Mouse (Mus musculus) CD4-positive, CD25-positive, alpha-beta regulatory T cell, adult 2 months (primary cell): ENCODE measurements around the gene Prickle3.
"Not testable (repeated sequence)": the region's sequence is repeated elsewhere in the genome, so short reads cannot be mapped to it uniquely, and the experiment has no call there.

ENCODE experiments used
- DNase-seq: peaks from one replicate; pipeline ENCODE4 v3.0.0-alpha.2; 2012; ENCODE audit warnings: low read depth, low spot score

Prickle3 gene

GRCm38 (mm10) chrX:7670921-7671623, 14.0 kb downstream of the Prickle3 start, which contains the start of gene Plp2:
Gene Plp2 (minus strand): TSS chrX:7671390.
- peak; percentile 51 for DNase-seq

GRCm38 (mm10) chrX:7672739-7673138, 15.7 kb downstream of the Prickle3 start:
- no peak for DNase-seq

GRCm38 (mm10) chrX:7673578-7674281, 16.7 kb downstream of the Prickle3 start:
- peak; percentile 56 for DNase-seq

- peak; percentile 61 for DNase-seq
These were observed 17.4 kb downstream of the Prickle3 start for GRCm38 (mm10) chrX:7674284-7675000.

GRCm38 (mm10) chrX:7675001-7675380, 17.9 kb downstream of the Prickle3 start:
- DNase-seq, result peak; percentile 30

- no peak for DNase-seq
These were observed 21.9 kb downstream of the Prickle3 start for GRCm38 (mm10) chrX:7678986-7679385.

- peak; percentile 95 for DNase-seq
These were observed 22.5 kb downstream of the Prickle3 start for GRCm38 (mm10) chrX:7679405-7680056.

- no peak for DNase-seq
These were observed 23.0 kb downstream of the Prickle3 start for GRCm38 (mm10) chrX:7680057-7680412.

GRCm38 (mm10) chrX:7680864-7681263, 23.8 kb downstream of the Prickle3 start, which contains the start of gene Magix:
Gene Magix (minus strand): TSS chrX:7681251.
- no peak for DNase-seq

GRCm38 (mm10) chrX:7688321-7688720, 31.3 kb downstream of the Prickle3 start:
- no peak for DNase-seq

- DNase-seq, result no peak
These were observed 33.4 kb downstream of the Prickle3 start for GRCm38 (mm10) chrX:7690486-7690885.

GRCm38 (mm10) chrX:7692862-7693261, 35.8 kb downstream of the Prickle3 start:
- peak; percentile 87 for DNase-seq

GRCm38 (mm10) chrX:7696520-7696919, 39.5 kb downstream of the Prickle3 start:
- DNase-seq, result no peak

GRCm38 (mm10) chrX:7696954-7697381, 39.9 kb downstream of the Prickle3 start, which contains the start of gene Gpkow:
Gene Gpkow (plus strand): TSS chrX:7697131.
- peak; percentile 93 for DNase-seq

- DNase-seq, result not testable (repeated sequence)
These were observed 56.7 kb downstream of the Prickle3 start for GRCm38 (mm10) chrX:7713764-7714134.

GRCm38 (mm10) chrX:7714135-7714899, 57.3 kb downstream of the Prickle3 start, which contains the start of gene Wdr45:
Gene Wdr45 (plus strand): TSS chrX:7714333.
- DNase-seq, result peak; percentile 95

GRCm38 (mm10) chrX:7716058-7716457, 59.0 kb downstream of the Prickle3 start:
- DNase-seq, result peak; percentile 57
